Mouse (Mus musculus): ENCODE measurements around the gene Maff.

DNA sequence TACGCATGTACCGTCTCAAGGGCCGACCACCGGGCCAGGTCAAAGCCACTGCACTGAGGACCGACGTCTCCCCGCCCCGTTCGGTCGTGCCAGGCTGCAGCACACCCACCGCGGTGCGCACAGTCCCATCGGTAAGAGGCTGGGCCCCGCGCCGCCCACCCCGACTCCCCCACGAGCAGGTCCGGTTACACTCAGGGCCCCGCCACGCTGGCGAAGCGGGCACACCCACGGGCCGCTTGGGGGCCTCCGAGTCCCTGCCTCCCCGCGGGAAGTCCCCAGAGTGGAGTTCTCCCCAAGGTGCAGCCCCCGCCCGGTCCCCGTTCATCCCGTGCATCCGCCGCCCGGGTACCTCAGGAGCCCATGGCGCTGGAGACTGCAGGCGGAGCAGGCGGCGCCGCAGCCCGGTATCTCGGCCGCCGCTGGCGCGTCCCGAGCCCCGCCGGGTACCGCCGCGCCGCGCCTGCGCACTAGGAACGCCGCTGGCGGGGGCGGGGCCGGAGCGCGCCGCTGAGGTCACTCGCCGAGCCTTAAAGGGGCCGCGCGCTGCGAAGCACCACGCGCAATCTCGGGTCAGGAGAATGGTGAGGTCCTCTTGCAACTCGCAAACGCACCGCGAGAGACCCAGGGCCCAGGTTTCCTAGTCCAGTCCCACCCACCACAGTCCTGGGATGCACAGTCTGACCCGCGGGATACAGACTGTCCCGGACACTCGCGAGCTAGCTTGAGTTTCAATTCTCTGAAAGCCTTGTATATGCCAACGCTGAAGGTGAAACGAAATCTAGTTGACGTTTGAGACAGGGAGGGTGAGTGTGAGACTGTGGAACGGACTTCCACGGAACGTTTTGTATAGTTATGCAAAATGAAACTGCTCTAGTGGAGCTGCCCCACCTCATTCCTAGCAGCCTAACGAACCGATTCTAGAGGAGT, 56.7 kb downstream of the Maff start, which contains the start of gene Tmem184b:
- TF ChIP-seq GATA1 (IDR thresholded peaks at IDR 0.05; ENCODE audit: borderline replicate concordance, low read length) (no peak), FLI1 (IDR thresholded peaks at IDR 0.05; ENCODE audit: low read length) (no peak)

All from megakaryocyte, embryonic 14.5 days (primary cell).